Mouse (Mus musculus): ENCODE data around the gene Agtr2.
"Not testable (repeated sequence)": the region's sequence is repeated elsewhere in the genome, so short reads cannot be mapped to it uniquely, and the experiment has no call there.

The Agtr2 gene

GRCm38 (mm10) chrX:21484414-21484813, at the start of gene Agtr2:
TSS of gene Agtr2 (plus strand) at chrX:21484544.
- DNase-seq: no peak

DNA sequence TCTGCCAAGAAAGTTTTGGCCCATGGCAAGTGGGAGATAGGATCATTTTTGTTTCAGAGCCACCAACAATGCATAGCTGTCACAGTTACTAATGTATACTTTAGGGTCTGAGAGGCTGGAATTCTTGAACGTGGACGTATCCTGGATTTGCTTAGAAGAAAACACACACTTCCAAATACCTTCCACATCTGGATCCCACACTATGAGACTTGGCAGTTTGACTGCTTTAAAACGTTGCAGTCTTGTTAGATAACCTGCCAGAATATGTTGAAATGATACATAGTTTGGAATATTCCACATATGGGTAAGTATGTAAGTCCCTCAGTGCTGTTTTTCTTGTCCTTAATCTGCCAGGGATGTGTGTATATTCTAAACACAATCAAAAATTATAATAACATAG, 31.8 kb upstream of the Agtr2 start:
- DNase-seq: no peak

DNA sequence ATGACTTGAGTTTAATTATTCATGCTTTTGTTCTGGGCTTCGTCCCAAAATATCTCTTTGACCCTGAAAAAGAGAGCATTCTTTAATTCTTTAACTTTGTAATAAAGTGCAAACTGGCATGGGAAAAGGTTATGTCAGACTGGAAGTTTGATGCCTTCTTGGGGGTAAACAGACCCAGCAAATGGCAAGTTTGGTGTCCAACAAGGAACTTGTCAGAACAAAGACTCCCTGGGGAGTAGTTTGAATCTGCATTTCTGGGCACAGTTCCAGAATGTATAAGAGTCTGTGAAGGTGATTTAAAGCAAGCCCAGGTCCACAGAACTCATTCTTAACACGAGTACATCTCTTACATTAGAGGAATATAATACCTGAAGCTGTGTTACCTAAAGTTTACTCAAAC, 3.8 kb downstream of the Agtr2 start:
- DNase-seq: no peak

DNA sequence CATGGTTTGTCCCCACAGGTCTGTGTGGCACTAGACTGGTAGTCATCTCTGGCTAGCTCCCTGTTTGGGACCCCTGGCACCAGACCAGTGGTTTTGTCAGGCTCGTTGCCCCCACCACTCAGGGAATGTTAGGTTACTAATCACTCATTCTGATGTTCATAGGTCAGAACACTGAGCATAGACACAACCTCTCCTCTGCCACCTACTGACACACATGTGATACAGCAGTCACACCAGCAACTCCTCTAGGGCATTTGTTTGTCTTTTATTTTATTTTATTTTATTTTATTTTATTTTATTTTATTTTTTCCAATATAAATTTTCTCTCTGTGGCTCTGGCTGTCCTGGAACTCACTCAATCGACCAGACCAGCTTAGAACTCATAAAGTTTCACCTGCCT, 15.9 kb downstream of the Agtr2 start:
- no peak for DNase-seq

DNA sequence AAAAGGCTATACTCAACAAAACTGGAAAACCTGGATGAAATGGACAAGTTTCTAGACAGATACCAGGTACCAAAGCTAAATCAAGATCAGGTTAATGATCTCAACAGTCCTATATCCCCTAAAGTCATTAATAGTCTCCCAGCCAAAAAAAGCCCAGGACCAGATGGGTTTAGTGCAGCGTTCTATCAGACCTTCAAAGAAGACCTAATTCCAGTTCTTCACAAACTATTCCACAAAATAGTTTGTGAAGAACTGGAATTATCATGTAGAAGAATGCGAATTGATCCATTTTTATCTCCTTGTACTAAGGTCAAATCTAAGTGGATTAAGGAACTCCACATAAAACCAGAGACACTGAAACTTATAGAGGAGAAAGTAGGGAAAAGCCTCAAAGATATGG, 23.0 kb downstream of the Agtr2 start:
- not testable (repeated sequence) for DNase-seq

- DNase-seq: no peak
Measured at GRCm38 (mm10) chrX:21522590-21522989, 38.2 kb downstream of the Agtr2 start.
